Mouse (Mus musculus): ENCODE results near the gene Nupl1. TPM values are rescaled to one million over a fixed set of nuclear protein-coding genes. Genes with fewer than 3 reads are reported as not detected.

Nupl1 gene
- polyA plus RNA-seq, 1 experiment from 2014 or later, result not detected

DNA sequence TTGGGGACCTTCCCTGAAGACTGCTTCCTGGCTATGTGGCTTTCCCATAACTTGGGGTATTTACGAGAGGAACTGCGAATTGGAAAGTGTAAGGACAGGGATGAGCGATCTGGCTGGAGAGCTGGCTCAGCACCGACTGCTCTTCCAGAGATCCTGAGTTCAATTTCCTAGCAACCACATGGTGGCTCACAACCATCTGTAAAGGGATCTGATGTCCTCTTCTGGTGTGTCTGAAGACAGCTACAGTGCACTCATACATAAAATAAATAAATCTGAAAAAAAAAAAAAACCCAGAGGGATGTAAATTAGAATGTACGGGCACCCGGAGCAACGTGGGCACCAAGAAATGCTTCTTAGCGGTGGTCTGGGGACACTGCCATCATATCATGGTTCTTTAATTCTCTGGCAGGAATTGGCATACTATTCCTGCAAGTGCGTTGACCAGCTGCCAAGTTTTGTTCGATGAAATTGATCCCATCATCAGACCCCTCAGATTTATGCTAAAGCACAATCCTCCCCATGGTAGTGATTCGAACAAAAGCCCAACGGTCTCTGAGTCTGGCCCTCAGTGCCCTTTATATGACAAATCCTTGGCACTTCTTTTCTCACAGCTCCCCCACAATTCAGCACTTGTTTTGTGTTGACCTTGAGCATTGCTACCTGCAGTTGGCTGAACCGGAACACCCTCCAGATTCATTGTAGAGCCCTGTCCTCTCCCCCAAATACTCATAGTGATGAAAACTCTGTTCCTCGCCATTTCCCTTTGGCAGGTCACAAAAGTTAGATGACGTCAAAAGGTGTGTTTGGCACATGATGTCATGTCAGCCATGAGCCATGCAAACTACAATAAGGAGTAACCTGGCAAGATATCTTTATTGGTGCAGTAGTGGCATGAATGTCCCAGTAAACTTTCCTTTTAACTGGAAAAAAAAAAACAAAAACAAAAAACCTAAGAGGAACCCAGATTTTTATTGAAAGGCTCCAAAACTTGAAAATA lies 1.1 kb upstream of the Nupl1 start:
- Histone ChIP-seq H3K4me1 (ENCODE audit: control insufficient read depth, insufficient read depth, low read length) (peaks cover 14% of the 10 kb centered on the region; the same call in 1 of the 2 replicates), H3K9me3 (ENCODE audit: control insufficient read depth, low read length) (no peaks in the 10 kb centered on the region), H3K36me3 (ENCODE audit: control insufficient read depth, insufficient read depth, low read length) (no peaks in the 10 kb centered on the region), H3K4me2 (ENCODE audit: low read length) (peak overlapping the region; percentile 63), H3K4me3 (replicated peaks; ENCODE audit: low read depth, low read length) (peak overlapping the region; percentile 96), H3K27me3 (ENCODE audit: control insufficient read depth, insufficient read depth, low read length) (no peaks in the 10 kb centered on the region), H3K27ac (replicated peaks; ENCODE audit: low read depth, low read length) (peak overlapping the region; percentile 91), H3K9ac (replicated peaks; ENCODE audit: low read length) (peak overlapping the region; percentile 92)
- DNase-seq (peak; percentile 21), ATAC-seq (ENCODE audit: low FRiP score, low TSS enrichment) (no peak; the same call in 1 of the 2 replicates)
- WGBS, result 16% methylated on average over 15 of the region's 15 CpGs

DNA sequence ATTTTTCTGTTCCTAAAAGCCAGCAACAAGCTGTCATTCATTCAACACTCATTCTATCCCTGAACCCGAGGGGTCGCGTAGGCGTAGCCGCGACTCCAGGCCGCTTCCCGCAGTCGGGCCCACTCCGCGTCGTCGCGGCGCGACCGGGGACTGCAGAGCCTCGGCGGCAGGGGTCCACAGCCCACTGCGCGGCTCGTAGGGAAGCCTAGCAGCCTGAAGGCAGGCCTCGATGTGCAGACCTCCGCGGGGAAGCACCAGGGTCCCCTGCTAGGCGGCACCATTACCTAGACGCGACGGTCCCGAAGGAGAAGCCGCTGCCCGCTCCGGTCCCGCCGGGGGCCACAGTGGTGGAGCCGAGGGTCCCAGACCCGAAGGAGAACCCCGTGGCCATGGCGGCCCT lies 352 bp downstream of the Nupl1 start:
- Histone ChIP-seq H3K4me3 (replicated peaks; ENCODE audit: low read depth, low read length) (peak overlapping the region; percentile 96), H3K4me1 (ENCODE audit: control insufficient read depth, insufficient read depth, low read length) (peaks cover 14% of the 10 kb centered on the region; the same call in 1 of the 2 replicates), H3K4me2 (ENCODE audit: low read length) (peak overlapping the region; percentile 63), H3K9ac (replicated peaks; ENCODE audit: low read length) (peak overlapping the region; percentile 92), H3K9me3 (ENCODE audit: control insufficient read depth, low read length) (no peaks in the 10 kb centered on the region), H3K27me3 (ENCODE audit: control insufficient read depth, insufficient read depth, low read length) (no peaks in the 10 kb centered on the region), H3K36me3 (ENCODE audit: control insufficient read depth, insufficient read depth, low read length) (no peaks in the 10 kb centered on the region), H3K27ac (replicated peaks; ENCODE audit: low read depth, low read length) (peak overlapping the region; percentile 91)
- WGBS, result under 1% methylated on average over 39 of the region's 39 CpGs
- ATAC-seq (ENCODE audit: low FRiP score, low TSS enrichment) (peak; percentile 75), DNase-seq (peak; percentile 78)

DNA sequence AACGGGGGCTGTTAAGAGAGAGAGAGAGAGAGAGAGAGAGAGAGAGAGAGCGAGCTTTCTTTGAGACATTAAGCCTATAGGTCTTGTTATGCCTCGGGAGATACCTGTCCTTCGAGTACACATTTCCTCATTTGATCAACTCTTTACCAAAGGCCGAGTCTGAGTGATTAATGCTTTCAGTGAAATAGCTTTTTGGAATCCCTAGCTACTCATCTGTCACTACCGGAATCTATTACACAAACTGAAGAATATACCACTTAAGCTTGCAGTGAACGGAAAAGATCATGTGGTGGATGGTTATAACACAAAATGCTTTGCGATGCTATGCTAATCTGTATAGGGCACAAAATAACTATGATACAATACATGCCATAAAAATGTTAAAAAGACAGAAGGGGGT lies 865 bp downstream of the Nupl1 start:
- 16% methylated on average over 8 of the region's 8 CpGs for WGBS

DNA sequence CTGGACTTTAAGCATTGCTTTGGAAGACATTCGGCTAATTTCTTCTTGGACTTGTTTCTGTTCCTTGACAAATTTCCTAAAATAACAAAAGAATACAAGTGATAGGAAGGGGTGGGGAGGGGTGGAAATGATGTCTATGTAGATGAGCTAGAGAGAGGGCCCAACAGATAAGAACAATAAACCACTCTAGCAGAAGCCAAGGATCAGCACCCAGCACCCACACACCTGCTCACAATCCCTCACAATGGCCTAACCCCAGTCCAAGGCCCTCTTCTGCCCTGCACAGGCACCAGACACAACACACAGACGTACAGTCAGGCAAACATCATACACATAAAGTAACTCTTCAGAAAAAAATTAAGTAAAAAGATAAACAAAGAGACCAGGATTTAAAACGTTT lies 12.7 kb downstream of the Nupl1 start:
- no peaks in the 10 kb centered on the region for H3K4me1 ChIP-seq (ENCODE audit: control insufficient read depth, insufficient read depth, low read length)
- H3K9me3 ChIP-seq (ENCODE audit: control insufficient read depth, low read length), result no peaks in the 10 kb centered on the region
- 89% methylated on average over 3 of the region's 3 CpGs for WGBS
- no peak overlapping the region for H3K27ac ChIP-seq (replicated peaks; ENCODE audit: low read depth, low read length)
- H3K4me3 ChIP-seq (replicated peaks; ENCODE audit: low read depth, low read length), result no peak overlapping the region
- DNase-seq (no peak), ATAC-seq (ENCODE audit: low FRiP score, low TSS enrichment) (no peak)
- H3K36me3 ChIP-seq (ENCODE audit: control insufficient read depth, insufficient read depth, low read length), result peaks cover 65% of the 10 kb centered on the region
- no peak overlapping the region for H3K9ac ChIP-seq (replicated peaks; ENCODE audit: low read length)
- H3K27me3 ChIP-seq (ENCODE audit: control insufficient read depth, insufficient read depth, low read length), result no peaks in the 10 kb centered on the region
- no peak overlapping the region for H3K4me2 ChIP-seq (ENCODE audit: low read length)

More for the DNA sequence above, 865 bp downstream of the Nupl1 start:
- DNase-seq (peak; percentile 11), ATAC-seq (ENCODE audit: low FRiP score, low TSS enrichment) (no peak)
- H3K9ac ChIP-seq (replicated peaks; ENCODE audit: low read length), result peak overlapping the region; percentile 92
- peak overlapping the region; percentile 63 for H3K4me2 ChIP-seq (ENCODE audit: low read length)
- H3K36me3 ChIP-seq (ENCODE audit: control insufficient read depth, insufficient read depth, low read length), result peaks cover 4% of the 10 kb centered on the region
- peak overlapping the region; percentile 96 for H3K4me3 ChIP-seq (replicated peaks; ENCODE audit: low read depth, low read length)
- peaks cover 14% of the 10 kb centered on the region; the same call in 1 of the 2 replicates for H3K4me1 ChIP-seq (ENCODE audit: control insufficient read depth, insufficient read depth, low read length)
- no peaks in the 10 kb centered on the region for H3K27me3 ChIP-seq (ENCODE audit: control insufficient read depth, insufficient read depth, low read length)
- H3K9me3 ChIP-seq (ENCODE audit: control insufficient read depth, low read length), result no peaks in the 10 kb centered on the region
- no peak overlapping the region for H3K27ac ChIP-seq (replicated peaks; ENCODE audit: low read depth, low read length)

DNA sequence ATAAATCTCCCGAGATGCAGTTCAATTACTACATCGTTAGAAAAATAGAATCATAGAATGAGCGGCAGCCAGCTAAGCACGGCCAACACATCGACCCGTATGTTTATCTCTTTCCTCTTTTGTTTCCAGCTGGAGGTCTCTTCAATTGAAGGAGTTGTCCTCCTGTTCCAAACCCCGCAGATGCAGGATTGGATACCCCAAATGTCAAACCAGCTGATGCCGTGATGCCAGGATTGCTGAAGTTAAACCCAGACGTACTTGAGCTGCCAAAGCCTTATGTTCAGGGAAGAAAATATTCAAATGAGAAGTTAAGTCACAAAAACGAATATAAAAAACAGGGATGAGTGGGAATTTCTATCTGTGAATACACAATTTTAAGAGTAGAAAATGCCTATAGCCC lies 31.3 kb downstream of the Nupl1 start:
- H3K27me3 ChIP-seq (ENCODE audit: control insufficient read depth, insufficient read depth, low read length), result no peaks in the 10 kb centered on the region
- no peak overlapping the region for H3K9ac ChIP-seq (replicated peaks; ENCODE audit: low read length)
- H3K27ac ChIP-seq (replicated peaks; ENCODE audit: low read depth, low read length), result no peak overlapping the region
- H3K4me2 ChIP-seq (ENCODE audit: low read length), result no peak overlapping the region
- no peaks in the 10 kb centered on the region for H3K4me1 ChIP-seq (ENCODE audit: control insufficient read depth, insufficient read depth, low read length)
- no peak for ATAC-seq (ENCODE audit: low FRiP score, low TSS enrichment)
- H3K9me3 ChIP-seq (ENCODE audit: control insufficient read depth, low read length), result no peaks in the 10 kb centered on the region
- DNase-seq, result no peak
- no peak overlapping the region for H3K4me3 ChIP-seq (replicated peaks; ENCODE audit: low read depth, low read length)
- WGBS, result 91% methylated on average over 10 of the region's 10 CpGs
- peaks cover 18% of the 10 kb centered on the region for H3K36me3 ChIP-seq (ENCODE audit: control insufficient read depth, insufficient read depth, low read length)

DNA sequence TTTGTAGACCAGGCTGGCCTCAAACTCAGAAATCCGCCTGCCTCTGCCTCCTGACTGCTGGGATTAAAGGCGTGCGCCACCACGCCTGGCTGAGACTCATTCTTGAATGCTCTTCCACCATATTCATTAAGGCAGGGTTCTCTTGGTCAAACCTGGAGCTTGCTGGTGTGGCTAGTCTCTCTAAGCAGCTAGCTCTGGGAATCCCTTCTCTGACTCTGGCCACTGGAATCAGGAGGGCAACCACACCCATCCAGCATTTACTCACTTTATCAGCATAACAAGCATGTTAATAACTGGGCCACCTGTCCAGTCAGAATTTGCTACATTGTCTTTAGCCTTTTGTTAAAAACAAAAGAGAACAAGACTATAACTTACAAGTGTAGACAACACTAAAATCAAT lies 33.6 kb downstream of the Nupl1 start:
- no peak overlapping the region for H3K27ac ChIP-seq (replicated peaks; ENCODE audit: low read depth, low read length)
- no peaks in the 10 kb centered on the region for H3K9me3 ChIP-seq (ENCODE audit: control insufficient read depth, low read length)
- H3K4me3 ChIP-seq (replicated peaks; ENCODE audit: low read depth, low read length), result no peak overlapping the region
- H3K9ac ChIP-seq (replicated peaks; ENCODE audit: low read length), result no peak overlapping the region
- no peaks in the 10 kb centered on the region for H3K27me3 ChIP-seq (ENCODE audit: control insufficient read depth, insufficient read depth, low read length)
- 97% methylated on average over 4 of the region's 4 CpGs for WGBS
- peaks cover 18% of the 10 kb centered on the region for H3K36me3 ChIP-seq (ENCODE audit: control insufficient read depth, insufficient read depth, low read length)
- no peak for DNase-seq
- ATAC-seq (ENCODE audit: low FRiP score, low TSS enrichment), result no peak
- no peaks in the 10 kb centered on the region for H3K4me1 ChIP-seq (ENCODE audit: control insufficient read depth, insufficient read depth, low read length)
- H3K4me2 ChIP-seq (ENCODE audit: low read length), result no peak overlapping the region

DNA sequence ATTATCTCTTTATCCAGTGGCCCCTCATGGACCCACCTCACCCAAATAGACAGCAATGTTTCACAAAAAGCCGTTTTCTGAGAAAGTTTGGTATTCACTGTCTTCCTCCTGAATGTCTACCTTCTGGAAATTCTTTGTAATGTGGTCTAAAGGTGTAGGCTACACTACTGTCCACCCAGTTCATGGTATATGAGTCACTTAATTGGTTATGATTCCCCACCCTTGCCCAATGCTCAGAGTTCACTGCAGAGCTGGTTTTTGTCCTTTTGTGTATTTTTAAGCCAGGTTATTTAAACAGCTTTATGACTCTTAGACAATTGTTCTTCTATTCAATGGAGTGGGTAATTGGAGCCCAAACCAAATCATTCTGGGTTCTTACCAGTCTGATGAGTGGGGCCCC lies 35.1 kb downstream of the Nupl1 start:
- no peaks in the 10 kb centered on the region for H3K4me1 ChIP-seq (ENCODE audit: control insufficient read depth, insufficient read depth, low read length)
- H3K27ac ChIP-seq (replicated peaks; ENCODE audit: low read depth, low read length), result no peak overlapping the region
- 94% methylated on average over 1 of the region's 1 CpGs for WGBS
- no peak for ATAC-seq (ENCODE audit: low FRiP score, low TSS enrichment)
- no peak overlapping the region for H3K4me2 ChIP-seq (ENCODE audit: low read length)
- H3K27me3 ChIP-seq (ENCODE audit: control insufficient read depth, insufficient read depth, low read length), result no peaks in the 10 kb centered on the region
- no peaks in the 10 kb centered on the region for H3K9me3 ChIP-seq (ENCODE audit: control insufficient read depth, low read length)
- H3K9ac ChIP-seq (replicated peaks; ENCODE audit: low read length), result no peak overlapping the region
- H3K4me3 ChIP-seq (replicated peaks; ENCODE audit: low read depth, low read length), result no peak overlapping the region
- no peak for DNase-seq
- peaks cover 13% of the 10 kb centered on the region for H3K36me3 ChIP-seq (ENCODE audit: control insufficient read depth, insufficient read depth, low read length)

DNA sequence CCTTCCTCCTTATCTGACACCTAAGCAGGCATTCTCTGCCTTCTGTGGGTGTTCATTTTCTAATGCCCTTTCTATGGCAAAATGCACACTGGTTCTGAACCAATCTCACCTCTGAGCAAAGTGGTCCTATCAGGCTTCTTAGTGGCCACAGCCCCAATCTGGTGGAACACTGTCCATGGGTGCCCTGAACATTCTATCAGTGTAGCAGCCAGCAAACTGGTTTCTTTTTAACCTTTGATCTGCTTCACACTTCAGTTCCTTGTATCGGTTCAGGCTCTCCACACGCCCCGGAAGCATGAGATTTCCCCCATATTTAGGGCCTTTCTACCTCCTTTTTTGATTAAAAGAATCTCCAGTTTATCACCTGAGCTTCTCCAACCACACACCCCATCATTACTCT lies 36.2 kb downstream of the Nupl1 start:
- ATAC-seq (ENCODE audit: low FRiP score, low TSS enrichment) (no peak), DNase-seq (no peak)
- Histone ChIP-seq H3K4me3 (replicated peaks; ENCODE audit: low read depth, low read length) (no peak overlapping the region), H3K27ac (replicated peaks; ENCODE audit: low read depth, low read length) (no peak overlapping the region), H3K27me3 (ENCODE audit: control insufficient read depth, insufficient read depth, low read length) (no peaks in the 10 kb centered on the region), H3K9me3 (ENCODE audit: control insufficient read depth, low read length) (no peaks in the 10 kb centered on the region), H3K9ac (replicated peaks; ENCODE audit: low read length) (no peak overlapping the region), H3K4me2 (ENCODE audit: low read length) (no peak overlapping the region), H3K36me3 (ENCODE audit: control insufficient read depth, insufficient read depth, low read length) (peaks cover 9% of the 10 kb centered on the region), H3K4me1 (ENCODE audit: control insufficient read depth, insufficient read depth, low read length) (no peaks in the 10 kb centered on the region)
- WGBS, result 94% methylated on average over 3 of the region's 3 CpGs

DNA sequence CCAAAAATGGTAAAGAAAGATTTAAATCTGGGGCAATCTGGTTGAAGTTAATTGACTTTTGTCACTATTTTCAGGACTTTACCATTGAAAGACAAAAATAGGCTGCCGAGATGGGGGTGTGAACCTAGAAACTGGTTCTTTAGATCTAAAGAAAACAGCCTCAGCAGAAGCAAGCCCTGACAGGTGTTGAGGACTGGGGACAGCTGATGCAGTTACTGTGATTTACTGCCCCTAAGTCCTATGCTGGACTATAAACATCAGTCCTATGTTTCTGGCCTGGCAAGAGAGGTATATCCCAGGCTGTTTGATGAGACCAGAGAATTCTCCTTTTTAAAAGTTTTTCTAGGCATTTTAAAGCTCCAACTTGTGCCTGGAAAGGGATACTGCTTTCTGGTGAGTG lies 37.2 kb downstream of the Nupl1 start:
- Histone ChIP-seq H3K27ac (replicated peaks; ENCODE audit: low read depth, low read length) (no peak overlapping the region), H3K9me3 (ENCODE audit: control insufficient read depth, low read length) (no peaks in the 10 kb centered on the region), H3K9ac (replicated peaks; ENCODE audit: low read length) (no peak overlapping the region), H3K4me1 (ENCODE audit: control insufficient read depth, insufficient read depth, low read length) (no peaks in the 10 kb centered on the region), H3K36me3 (ENCODE audit: control insufficient read depth, insufficient read depth, low read length) (no peaks in the 10 kb centered on the region; the same call in 1 of the 2 replicates), H3K4me2 (ENCODE audit: low read length) (no peak overlapping the region), H3K27me3 (ENCODE audit: control insufficient read depth, insufficient read depth, low read length) (no peaks in the 10 kb centered on the region), H3K4me3 (replicated peaks; ENCODE audit: low read depth, low read length) (no peak overlapping the region)
- DNase-seq (no peak), ATAC-seq (ENCODE audit: low FRiP score, low TSS enrichment) (no peak)
- WGBS, result 86% methylated on average over 1 of the region's 1 CpGs

Measured in midbrain, embryonic 14.5 days (tissue).